Mouse (Mus musculus) neural tube, embryonic 15.5 days (tissue): ENCODE measurements around the gene Pard6b. TPM values are rescaled to one million over a fixed set of nuclear protein-coding genes. Genes with fewer than 3 reads are reported as not detected.
A peak's percentile ranks its signal among the peaks of the same experiment; 100 is the strongest.

Experiments used
- ATAC-seq: fragments of 200-750 bp; cut with Nextera tagmentation; 2 replicates; pipeline ENCODE4 v1.8.0; 2017; ENCODE audit warnings: mild to moderate bottlenecking, moderate TSS enrichment, moderate library complexity; ENCODE audit not compliant: low FRiP score
- H3K27ac ChIP-seq: fragments of 300-500 bp; sonication (generic); replicated peaks from 2 replicates; pipeline ENCODE4 v1.5.1; 2015; ENCODE audit warnings: mild to moderate bottlenecking, inconsistent platforms
- H3K27me3 ChIP-seq: fragments of 300-500 bp; sonication (generic); replicated peaks from 2 replicates; pipeline ENCODE4 v1.6.1; 2015; ENCODE audit warnings: inconsistent platforms
- H3K36me3 ChIP-seq: fragments of 300-500 bp; sonication (generic); 2 replicates; pipeline ENCODE4 v1.6.1; 2015; ENCODE audit warnings: inconsistent platforms
- H3K4me1 ChIP-seq: fragments of 300-500 bp; sonication (generic); 2 replicates; pipeline ENCODE4 v1.6.1; 2015; ENCODE audit warnings: inconsistent platforms
- H3K4me2 ChIP-seq: fragments of 300-500 bp; sonication (generic); 2 replicates; pipeline ENCODE4 v1.6.1; 2015; ENCODE audit warnings: inconsistent platforms, mild to moderate bottlenecking, moderate library complexity
- H3K4me3 ChIP-seq: fragments of 300-500 bp; sonication (generic); replicated peaks from 2 replicates; pipeline ENCODE4 v1.5.1; 2015; ENCODE audit warnings: mild to moderate bottlenecking, inconsistent platforms
- H3K9ac ChIP-seq: fragments of 300-500 bp; sonication (generic); replicated peaks from 2 replicates; pipeline ENCODE4 v1.6.1; 2015; ENCODE audit warnings: mild to moderate bottlenecking, inconsistent platforms
- H3K9me3 ChIP-seq: fragments of 300-500 bp; sonication (generic); replicated peaks from 2 replicates; pipeline ENCODE4 v1.6.1; 2016; ENCODE audit warnings: inconsistent platforms
- WGBS: fragments of 180-500 bp; shearing (Covaris S2); methylation state at CpG from one replicate; pipeline ENCODE4 v1.1.7; 2015; ENCODE audit warnings: mixed read lengths; 5-methylcytosine and 5-hydroxymethylcytosine counted together
- polyA plus RNA-seq: library from polyadenylated mRNA; unstranded; fragments of >200 nt; fragmentation: Nextera tagmentation; extraction: Ambion mirVana; gene quantifications from 2 replicates; pipeline ENCODE4 v1.2.1, GENCODE M21; 2015

Pard6b gene
- polyA plus RNA-seq, 1 experiment from 2014 or later: 6.6 TPM

- Histone ChIP-seq H3K9me3 (no peaks in the 10 kb centered on the region), H3K36me3 (no peaks in the 10 kb centered on the region), H3K27me3 (no peaks in the 10 kb centered on the region), H3K4me2 (no peak overlapping the region), H3K27ac (no peak overlapping the region), H3K4me3 (no peak overlapping the region), H3K9ac (no peak overlapping the region), H3K4me1 (no peaks in the 10 kb centered on the region)
- ATAC-seq: no peak
- WGBS: 87% methylated on average over 7 of the region's 7 CpGs
These were observed 15.3 kb upstream of the Pard6b start for GRCm38 (mm10) chr2:168065511-168065910.

DNA sequence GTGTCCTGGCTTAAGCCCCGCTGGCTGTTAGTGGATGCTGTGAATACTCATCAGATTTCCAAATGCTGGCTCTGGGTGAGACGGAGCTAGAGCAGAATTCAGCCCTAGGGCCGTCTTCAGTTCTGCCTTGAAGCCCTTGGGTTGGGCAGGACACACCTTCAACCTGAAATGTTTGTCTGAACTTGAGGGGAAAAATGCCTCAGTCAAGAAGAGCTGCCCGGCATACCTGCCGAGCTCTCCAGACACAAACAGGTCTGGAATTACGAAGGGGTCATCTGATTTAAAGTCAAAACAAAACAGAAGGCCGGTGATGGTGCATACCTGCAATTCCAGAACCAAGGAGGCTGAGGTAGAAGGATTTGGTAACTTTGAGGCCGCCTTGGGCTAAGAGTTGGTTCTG lies 14.0 kb upstream of the Pard6b start:
- Histone ChIP-seq H3K4me3 (no peak overlapping the region), H3K27me3 (no peaks in the 10 kb centered on the region), H3K9me3 (no peaks in the 10 kb centered on the region), H3K4me1 (no peaks in the 10 kb centered on the region; the same call in 1 of the 2 replicates), H3K36me3 (no peaks in the 10 kb centered on the region), H3K27ac (no peak overlapping the region), H3K4me2 (no peak overlapping the region), H3K9ac (no peak overlapping the region)
- no peak for ATAC-seq
- WGBS: 69% methylated on average over 8 of the region's 8 CpGs

- no peak for ATAC-seq
- Histone ChIP-seq H3K27ac (no peak overlapping the region), H3K4me2 (no peak overlapping the region), H3K9me3 (no peaks in the 10 kb centered on the region), H3K4me1 (peaks cover 14% of the 10 kb centered on the region), H3K36me3 (no peaks in the 10 kb centered on the region), H3K27me3 (no peaks in the 10 kb centered on the region), H3K4me3 (no peak overlapping the region), H3K9ac (no peak overlapping the region)
- 71% methylated on average over 5 of the region's 5 CpGs for WGBS
These were observed 10.4 kb upstream of the Pard6b start for GRCm38 (mm10) chr2:168070425-168070824.

DNA sequence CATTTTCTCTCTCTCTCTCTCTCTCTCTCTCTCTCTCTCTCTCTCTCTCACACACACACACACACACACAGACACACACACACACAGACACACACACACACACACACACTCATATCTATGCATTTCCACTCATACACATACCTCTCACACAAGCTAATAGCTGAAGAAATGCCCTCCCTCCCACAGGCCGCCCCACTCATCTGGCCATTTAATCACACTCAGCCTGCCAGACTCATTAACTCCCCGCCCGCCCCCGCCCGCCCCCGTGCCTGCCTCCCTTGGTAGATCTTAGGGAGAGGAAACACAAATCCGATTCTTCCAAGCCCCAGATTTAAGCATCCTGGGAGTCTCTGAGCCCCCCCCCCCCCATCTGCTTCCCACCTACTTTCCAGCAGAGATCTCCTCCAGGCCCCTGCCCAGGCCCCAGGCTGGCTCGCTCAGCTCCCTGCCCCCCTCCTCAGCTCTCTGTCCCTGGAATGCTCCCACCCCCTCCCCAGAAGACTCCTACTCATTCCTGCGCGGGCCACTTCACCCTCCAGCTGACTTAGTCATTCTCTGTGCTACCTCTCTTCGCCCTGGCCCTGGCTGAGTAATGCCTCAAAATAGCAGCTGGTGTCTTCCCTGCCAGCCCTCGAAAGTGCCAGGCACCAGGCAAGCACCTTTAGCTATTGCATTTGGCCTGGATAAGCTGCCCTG lies 8.2 kb upstream of the Pard6b start:
- WGBS: 5% methylated on average over 12 of the region's 12 CpGs
- H3K27ac ChIP-seq: no peak overlapping the region
- no peak for ATAC-seq
- no peak overlapping the region for H3K9ac ChIP-seq
- no peaks in the 10 kb centered on the region for H3K27me3 ChIP-seq
- no peaks in the 10 kb centered on the region for H3K9me3 ChIP-seq
- peaks cover 14% of the 10 kb centered on the region for H3K4me1 ChIP-seq
- no peaks in the 10 kb centered on the region for H3K36me3 ChIP-seq
- no peak overlapping the region for H3K4me2 ChIP-seq
- H3K4me3 ChIP-seq: no peak overlapping the region

DNA sequence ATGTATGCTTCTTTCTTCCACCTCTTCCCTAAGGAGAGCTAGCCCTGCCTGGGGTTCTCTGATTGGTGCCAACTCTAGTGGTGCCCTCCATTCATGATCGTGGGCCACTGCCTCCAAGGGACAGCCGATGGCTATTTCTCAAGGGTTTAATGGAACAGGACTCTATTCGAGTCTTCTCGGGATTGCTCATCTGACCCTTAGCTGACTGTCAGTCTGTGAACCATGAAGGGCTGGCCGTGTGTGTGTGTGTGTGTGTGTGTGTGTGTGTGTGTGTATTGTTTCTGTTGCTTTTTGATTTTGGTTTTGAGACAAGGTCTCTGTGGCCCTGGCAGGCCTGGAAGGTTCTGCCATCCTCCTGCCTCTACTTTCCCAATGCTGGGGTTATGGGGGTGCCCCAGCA lies 7.1 kb upstream of the Pard6b start:
- no peak for ATAC-seq
- no peak overlapping the region for H3K27ac ChIP-seq
- H3K27me3 ChIP-seq: no peaks in the 10 kb centered on the region
- no peaks in the 10 kb centered on the region for H3K36me3 ChIP-seq
- no peak overlapping the region for H3K4me2 ChIP-seq
- H3K4me3 ChIP-seq: no peak overlapping the region
- 60% methylated on average over 5 of the region's 5 CpGs for WGBS
- peaks cover 14% of the 10 kb centered on the region for H3K4me1 ChIP-seq
- H3K9ac ChIP-seq: no peak overlapping the region
- no peaks in the 10 kb centered on the region for H3K9me3 ChIP-seq

- WGBS: 42% methylated on average over 3 of the region's 3 CpGs
- Histone ChIP-seq H3K4me2 (no peak overlapping the region), H3K4me1 (peaks cover 14% of the 10 kb centered on the region), H3K9me3 (no peaks in the 10 kb centered on the region), H3K9ac (no peak overlapping the region), H3K36me3 (no peaks in the 10 kb centered on the region), H3K4me3 (no peak overlapping the region), H3K27ac (no peak overlapping the region), H3K27me3 (0 out of 2 replicates have a peak, but pooled peaks cover 4% of the 10 kb centered on the region)
- ATAC-seq: no peak
These were observed 6.3 kb upstream of the Pard6b start for GRCm38 (mm10) chr2:168074457-168074856.

GRCm38 (mm10) chr2:168076840-168077576 lies 3.8 kb upstream of the Pard6b start:
- no peak for ATAC-seq
- Histone ChIP-seq H3K27me3 (peaks cover 4% of the 10 kb centered on the region; the same call in 1 of the 2 replicates), H3K9ac (no peak overlapping the region), H3K4me2 (no peak overlapping the region), H3K4me3 (no peak overlapping the region), H3K4me1 (peaks cover 29% of the 10 kb centered on the region), H3K9me3 (no peaks in the 10 kb centered on the region), H3K36me3 (no peaks in the 10 kb centered on the region), H3K27ac (no peak overlapping the region)
- WGBS: 80% methylated on average over 20 of the region's 20 CpGs

- no peak for ATAC-seq
- Histone ChIP-seq H3K27me3 (peaks cover 7% of the 10 kb centered on the region; the same call in 1 of the 2 replicates), H3K36me3 (no peaks in the 10 kb centered on the region), H3K4me3 (no peak overlapping the region), H3K27ac (no peak overlapping the region), H3K9me3 (no peaks in the 10 kb centered on the region), H3K4me2 (no peak overlapping the region), H3K4me1 (peaks cover 31% of the 10 kb centered on the region), H3K9ac (no peak overlapping the region)
- 62% methylated on average over 15 of the region's 15 CpGs for WGBS
These were observed 2.5 kb upstream of the Pard6b start for GRCm38 (mm10) chr2:168078107-168078830.

DNA sequence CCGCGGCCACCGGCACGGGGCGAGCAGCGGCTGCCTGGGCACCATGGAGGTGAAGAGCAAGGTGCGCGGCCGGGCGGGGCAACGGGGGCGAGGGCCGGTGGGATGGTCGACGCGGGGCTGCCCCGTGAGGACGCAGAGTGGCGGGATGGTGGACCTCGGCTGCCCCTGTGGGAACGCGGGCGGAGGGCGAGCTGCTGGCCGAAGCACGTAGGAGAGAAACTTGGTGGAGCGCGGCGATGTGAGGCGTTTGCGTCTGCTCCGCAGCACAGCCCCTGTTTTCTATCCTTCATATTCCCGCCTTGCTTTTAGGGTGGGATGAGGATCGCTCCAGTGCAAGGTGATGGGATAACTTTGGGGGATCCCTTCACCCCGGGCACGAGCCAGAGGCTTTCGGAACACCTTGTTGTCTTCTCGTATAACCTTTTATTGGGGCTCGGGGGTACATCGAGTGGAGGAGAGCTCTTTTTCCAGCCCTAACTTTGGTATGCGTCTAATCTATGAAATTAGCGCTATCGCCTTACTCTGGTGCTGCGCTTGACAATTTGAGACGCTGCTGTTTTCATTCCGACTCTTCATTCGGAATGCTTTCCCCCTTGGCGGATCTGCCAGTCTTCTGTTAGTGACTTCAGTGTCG lies 612 bp downstream of the Pard6b start:
- H3K4me3 ChIP-seq: peak overlapping the region; percentile 65
- no peaks in the 10 kb centered on the region for H3K36me3 ChIP-seq
- H3K9ac ChIP-seq: peak overlapping the region; percentile 71
- WGBS: under 1% methylated on average over 48 of the region's 49 CpGs
- peaks cover 7% of the 10 kb centered on the region; the same call in 1 of the 2 replicates for H3K27me3 ChIP-seq
- peak overlapping the region; percentile 93 for H3K27ac ChIP-seq
- H3K9me3 ChIP-seq: no peaks in the 10 kb centered on the region
- H3K4me2 ChIP-seq: peak overlapping the region; percentile 93
- H3K4me1 ChIP-seq: peaks cover 32% of the 10 kb centered on the region
- ATAC-seq: no peak

DNA sequence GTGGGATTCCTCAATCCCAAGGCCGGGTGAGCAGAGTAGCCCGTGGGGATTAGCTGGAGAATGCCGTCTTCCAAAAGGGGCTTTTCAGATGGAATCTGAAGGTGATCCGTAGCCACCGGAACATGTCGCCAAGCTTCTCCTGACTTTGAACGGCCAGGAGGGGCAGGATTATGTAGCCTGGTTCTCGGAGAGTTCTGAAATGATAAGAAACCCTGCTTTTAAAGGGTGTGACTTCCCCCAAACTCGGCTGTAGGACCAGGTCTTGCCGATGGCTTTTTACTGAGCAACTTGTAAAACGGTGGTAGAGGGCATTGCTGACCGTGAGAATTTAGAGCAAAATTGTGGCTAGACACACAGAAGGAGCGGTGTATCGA lies 1.1 kb downstream of the Pard6b start:
- no peaks in the 10 kb centered on the region for H3K36me3 ChIP-seq
- H3K9me3 ChIP-seq: no peaks in the 10 kb centered on the region
- H3K27me3 ChIP-seq: peaks cover 7% of the 10 kb centered on the region; the same call in 1 of the 2 replicates
- no peak for ATAC-seq
- peaks cover 36% of the 10 kb centered on the region for H3K4me1 ChIP-seq
- H3K4me3 ChIP-seq: peak overlapping the region; percentile 65
- H3K9ac ChIP-seq: peak overlapping the region; percentile 71
- no peak overlapping the region for H3K27ac ChIP-seq
- WGBS: 5% methylated on average over 14 of the region's 14 CpGs
- H3K4me2 ChIP-seq: peak overlapping the region; percentile 93

DNA sequence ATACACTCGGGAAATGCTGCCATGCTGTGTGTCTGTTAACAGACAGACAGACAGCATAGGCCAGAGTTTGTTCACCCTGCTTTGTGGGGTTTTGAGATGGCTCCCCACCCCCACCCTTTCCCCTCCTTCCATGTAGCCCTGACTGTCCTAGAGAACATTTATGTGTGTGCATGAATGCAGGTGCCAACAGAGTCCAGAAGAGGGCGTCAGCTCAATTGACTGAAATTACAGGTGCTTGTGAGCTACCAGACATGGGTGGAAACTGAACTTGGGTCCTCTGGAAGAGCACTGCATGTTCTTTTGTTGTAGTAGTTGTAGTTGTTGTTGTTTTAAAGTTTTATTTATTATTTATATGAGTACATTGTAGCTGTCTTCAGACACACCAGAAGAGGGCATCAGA lies 2.8 kb downstream of the Pard6b start:
- no peak for ATAC-seq
- Histone ChIP-seq H3K4me3 (no peak overlapping the region), H3K36me3 (no peaks in the 10 kb centered on the region), H3K4me2 (no peak overlapping the region), H3K27me3 (peaks cover 7% of the 10 kb centered on the region; the same call in 1 of the 2 replicates), H3K9ac (no peak overlapping the region), H3K4me1 (peaks cover 36% of the 10 kb centered on the region), H3K27ac (no peak overlapping the region), H3K9me3 (no peaks in the 10 kb centered on the region)
- 88% methylated on average over 2 of the region's 2 CpGs for WGBS
